Mouse (Mus musculus) adrenal gland, adult 2 months (tissue): ENCODE results near the gene Gm48552. TPM values are rescaled to one million over a fixed set of nuclear protein-coding genes. Genes with fewer than 3 reads are reported as not detected.

ENCODE experiments used
- DNase-seq: peaks from one replicate; pipeline ENCODE4 v3.0.0; 2021
- polyA plus RNA-seq: library from polyadenylated mRNA; depleted of rRNA; stranded (reverse); fragments of >200 nt; gene quantifications from 2 replicates; pipeline ENCODE4 v1.2.3, GENCODE M21; 2012
- total RNA-seq, 2 experiments: library from RNA; stranded (reverse); gene quantifications; 2 replicates each; pipeline ENCODE4 v1.2.3; 2021

Gm48552 gene
- total and polyA plus RNA-seq, 3 experiments, result 1.4 to 4.4 TPM; not detected in 1

DNA sequence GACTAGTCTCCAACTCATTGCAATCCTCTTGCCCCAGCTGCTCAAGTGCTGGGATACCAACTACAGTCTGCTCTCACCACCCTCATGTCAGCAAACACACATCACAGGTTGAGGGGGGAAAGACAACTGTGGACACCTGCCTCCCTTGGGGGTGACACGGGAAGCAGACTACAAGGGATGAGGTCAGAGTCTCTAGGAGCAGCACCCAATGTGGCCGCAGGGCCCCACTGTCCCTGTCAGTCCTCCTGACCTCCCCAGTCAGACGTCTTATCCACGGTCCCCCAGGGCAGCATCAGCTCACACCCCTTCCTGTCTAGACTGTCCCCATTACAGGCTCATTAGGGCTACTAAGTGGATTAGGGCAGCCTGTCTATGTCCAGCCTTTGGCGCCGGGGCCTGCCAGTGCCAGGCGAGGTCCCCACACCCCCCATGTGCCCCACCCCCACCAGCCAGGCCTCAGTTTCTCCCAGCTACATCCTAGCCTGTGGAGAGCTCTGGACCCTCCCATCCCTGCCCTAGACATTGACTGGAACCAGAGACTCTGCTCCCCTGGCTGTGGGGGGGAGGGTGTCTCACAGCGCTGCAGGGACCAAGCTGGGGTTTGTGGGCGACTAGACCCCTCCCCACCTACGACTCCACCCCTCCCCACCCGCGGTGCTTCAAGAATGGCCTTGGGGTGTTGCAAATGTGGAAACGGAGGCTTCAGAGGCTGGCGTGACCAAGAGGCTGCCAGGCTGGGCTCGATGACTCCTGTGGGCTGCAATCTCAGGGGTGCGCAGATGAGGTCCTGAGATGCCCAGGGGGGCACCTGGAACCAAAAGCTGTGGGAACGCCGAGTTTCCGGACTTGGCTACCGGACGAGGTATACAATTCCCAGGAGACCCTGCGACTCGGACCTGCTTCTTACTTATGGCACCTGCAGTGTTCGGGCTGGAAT, 18.0 kb downstream of the Gm48552 start:
- peak; percentile 30 for DNase-seq

DNA sequence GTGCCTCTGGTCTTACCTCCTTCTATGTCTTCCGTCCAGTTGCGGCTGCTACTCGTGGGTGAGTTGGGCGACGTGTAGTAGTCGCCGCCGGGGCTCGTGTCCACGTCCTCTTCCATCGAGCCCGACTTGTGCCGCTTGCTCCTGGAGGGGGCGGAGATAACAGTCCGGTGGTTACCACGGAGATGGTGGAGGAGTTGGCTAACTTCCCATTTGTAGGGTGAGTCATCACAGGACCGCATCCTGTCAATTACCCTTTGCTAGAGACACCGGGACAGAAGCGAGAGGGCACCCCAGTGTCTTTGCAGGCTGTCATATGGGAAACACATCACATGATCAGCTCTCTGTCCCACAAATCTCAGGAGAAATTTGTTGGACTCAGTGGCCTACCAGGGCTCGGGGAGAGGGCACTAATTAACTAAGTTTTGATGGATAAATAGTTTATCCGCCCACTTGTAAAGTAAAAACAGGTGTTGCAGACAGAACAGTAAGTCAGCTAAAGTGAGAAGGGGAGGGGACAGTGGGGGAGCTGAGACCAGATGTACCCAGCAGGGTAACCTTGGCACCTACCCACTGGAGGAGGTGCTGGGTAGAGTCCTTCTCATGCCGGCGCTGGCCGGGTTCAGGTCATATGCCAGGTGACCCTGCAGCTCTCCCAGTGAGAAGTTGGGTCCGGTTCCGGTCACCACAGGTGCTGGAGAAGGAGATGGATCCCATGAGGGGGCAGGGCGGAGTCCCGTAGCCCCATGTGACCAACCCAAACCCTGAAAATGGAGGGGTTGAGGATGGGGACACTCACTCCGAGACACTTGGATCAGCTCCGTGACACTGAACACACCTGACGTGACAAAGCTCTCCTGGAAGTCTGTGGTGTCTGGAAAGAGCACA, 19.0 kb downstream of the Gm48552 start:
- peak; percentile 95 for DNase-seq

DNA sequence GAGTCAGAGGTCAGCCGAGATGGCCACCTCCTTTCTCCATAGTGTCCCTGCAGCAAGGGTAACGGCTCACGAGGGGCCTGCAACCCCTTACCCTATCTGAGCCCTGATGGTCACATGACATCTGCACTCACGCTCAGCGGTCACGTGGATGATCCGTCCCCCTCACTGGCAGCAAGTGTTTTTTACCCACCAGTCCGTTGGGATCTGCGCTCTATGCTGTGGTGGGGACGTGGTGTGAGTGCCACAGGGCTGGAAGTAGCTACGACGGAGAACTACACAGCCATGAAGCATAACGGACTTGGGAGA, 19.6 kb downstream of the Gm48552 start:
- no peak for DNase-seq

DNA sequence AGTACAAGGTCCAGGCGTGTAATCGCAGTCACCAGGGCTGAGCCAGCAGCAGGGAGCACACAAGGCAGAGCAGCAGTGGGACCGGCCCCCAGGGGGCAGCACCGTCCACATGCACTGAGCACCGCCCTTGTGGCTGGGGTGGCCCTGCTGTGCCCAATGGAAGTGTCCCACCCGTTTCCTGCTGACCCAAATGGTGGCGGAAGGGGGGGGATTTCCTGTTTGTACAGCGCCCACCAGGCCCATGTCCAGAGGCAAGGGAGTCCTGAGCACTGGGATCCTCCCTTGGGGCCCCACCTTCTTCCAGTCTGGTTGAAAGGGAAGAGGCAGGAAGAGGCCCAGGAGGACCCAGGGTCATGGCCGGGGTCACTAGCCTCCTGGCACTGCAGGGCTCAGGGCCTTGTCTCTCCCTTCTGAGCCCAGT, 20.1 kb downstream of the Gm48552 start:
- peak; percentile 91 for DNase-seq

DNA sequence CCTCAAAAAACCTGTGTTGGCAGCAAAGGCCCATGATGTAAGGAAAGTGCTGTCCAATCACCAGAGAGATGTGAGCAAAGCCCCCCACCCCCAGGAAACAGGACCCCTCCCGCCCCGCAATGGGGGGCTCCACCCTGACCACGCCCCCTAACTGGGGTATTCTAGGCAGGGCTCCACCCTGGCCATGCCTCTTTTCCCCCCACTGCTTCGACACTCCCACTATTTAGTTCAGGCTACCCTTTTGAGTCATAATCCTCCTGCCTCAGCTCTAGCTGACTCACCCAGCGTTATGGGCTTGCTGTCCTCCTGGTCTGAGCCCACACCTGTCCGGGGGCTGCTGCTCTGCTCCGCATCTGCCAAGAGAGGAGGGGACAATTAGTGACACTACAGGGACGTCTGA, 20.5 kb downstream of the Gm48552 start:
- no peak for DNase-seq

DNA sequence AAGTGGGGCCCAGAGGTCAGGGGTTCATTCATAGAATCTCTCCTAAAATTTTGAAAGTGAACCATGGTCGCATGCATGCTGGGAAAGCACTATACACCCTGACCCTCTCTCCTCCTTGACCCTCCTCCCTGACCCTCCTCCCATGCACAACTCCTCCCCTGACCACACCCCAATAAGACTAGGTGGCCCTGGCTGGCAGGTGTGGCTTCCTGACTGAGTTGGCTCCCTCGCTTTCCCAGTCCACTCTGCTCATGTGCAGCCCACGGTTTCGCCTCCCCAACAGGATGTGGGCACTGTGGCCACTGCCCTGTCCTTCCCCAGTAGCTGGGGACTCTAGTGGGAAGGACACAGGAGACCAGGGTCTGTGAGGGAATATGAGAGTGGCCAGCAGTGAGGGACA, 21.5 kb downstream of the Gm48552 start:
- peak; percentile 39 for DNase-seq

DNA sequence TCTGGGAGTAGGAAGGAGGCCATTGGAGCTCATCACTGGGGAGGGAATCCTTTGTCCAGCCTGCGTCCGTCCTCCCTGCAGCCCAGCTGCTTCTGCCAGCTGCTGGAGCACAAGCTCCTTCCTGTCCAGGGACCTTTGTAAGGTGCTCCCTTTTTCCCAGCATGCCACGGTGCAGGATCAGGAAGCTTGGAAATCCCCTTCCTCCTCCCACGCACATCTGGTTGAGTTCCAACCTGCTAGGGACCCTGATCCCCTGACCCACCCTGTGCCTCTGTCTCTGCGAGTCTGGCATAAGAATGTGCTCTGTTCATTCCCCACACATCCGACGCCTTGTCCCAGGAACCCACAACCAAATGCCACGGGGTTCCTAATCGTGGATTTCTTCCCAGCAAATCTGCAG, 22.2 kb downstream of the Gm48552 start:
- DNase-seq, result peak; percentile 70

DNA sequence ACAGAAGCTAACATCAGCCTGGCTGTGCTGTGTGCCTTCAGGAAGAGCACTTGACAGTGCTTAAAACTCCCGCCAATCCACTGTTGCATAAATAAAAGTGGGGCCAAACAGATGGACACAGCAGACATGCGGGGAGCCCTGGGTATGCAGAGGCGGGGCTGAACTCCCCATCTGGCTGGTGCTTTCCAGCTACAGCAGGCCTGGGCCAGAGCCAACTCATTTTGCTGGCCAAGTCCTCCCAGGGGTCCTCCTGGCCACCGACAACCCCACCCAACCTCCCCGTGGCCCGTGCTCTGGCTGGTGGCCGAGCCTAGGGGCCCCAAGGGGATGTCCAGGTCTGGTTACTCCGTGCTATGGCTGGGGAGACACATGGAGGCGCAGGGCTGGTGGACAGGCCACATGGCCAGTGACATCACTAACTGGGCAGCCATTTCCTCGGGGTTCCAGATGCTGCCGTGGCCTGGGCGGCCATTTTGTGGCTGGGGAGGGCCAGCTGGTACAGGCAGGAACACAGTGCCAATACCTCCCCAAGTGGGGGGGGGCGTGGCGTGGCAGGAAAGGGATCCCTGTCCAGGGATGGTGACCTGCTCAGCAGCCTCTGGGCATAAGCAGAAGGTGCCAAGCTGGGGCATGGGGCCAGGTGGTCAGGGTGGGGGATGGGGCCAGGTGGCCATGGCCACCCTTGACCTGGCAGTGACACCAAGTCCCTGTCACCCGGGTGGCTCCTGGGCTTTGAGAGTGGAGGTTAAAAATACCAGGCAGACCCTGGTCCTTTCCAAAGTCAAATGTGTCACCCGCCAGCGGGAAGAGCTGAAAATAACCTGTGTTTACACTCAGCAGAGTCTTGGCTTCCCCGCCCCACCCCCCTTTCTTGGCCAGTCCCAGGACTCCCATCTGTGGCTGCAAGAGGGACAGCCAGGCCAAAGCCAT, 22.9 kb downstream of the Gm48552 start:
- peak; percentile 85 for DNase-seq

DNA sequence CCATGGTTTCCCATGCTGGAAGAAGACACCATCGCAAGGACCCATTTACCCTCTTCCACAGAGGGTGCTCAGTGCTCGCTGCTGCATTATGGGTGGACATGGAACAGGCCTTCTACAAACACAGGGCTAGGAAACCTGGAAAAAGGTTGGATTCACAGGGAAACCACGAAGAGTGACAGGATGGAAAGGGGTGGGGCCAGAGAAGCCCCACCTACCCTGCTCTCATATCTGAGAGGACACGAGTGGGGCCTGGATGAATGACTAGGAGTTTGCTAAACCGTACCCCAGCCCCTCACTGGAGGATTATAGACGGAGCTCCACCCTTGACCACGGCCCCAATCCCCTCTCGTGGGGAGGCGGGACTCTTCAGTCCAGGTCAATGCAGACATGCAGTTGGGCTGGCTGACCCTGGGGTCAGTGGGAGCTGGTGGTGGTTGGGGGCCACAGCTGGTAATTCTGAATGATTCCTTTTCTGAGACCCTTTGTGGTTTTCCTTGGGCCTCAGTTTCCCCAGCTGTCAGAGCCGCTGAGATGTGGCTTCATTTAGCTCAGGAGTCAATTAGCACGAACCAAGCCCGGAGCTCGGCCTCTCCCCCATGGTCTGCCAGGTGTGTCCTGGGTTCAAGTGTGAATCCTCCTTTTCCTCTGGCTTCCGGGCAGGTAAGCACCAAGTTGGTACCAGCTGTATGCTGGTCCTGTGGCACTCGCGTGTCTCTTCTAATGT, 23.9 kb downstream of the Gm48552 start:
- no peak for DNase-seq

- peak; percentile 90 for DNase-seq
Observed at GRCm38 (mm10) chr10:81413310-81414261, 24.8 kb downstream of the Gm48552 start.

DNA sequence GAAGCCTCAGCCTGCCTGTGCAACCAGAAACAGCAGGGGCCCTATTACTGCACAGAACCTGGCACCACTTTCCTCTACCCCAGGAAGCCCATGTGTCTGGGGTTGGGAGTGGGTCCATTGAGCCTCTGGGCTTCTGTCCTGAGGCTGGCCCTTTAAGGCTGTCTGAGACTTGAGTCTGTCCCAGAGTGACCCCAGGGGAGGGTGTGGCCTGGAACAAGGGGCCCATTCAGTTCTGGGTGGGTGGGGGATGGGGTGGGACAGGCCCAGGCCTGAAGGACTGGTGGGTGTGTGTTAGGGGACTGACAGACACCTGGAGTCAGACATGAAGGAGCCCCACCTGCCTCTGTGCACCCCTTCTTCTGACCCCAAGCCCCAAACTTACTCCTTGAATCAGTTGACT, 25.9 kb downstream of the Gm48552 start:
- no peak for DNase-seq

DNA sequence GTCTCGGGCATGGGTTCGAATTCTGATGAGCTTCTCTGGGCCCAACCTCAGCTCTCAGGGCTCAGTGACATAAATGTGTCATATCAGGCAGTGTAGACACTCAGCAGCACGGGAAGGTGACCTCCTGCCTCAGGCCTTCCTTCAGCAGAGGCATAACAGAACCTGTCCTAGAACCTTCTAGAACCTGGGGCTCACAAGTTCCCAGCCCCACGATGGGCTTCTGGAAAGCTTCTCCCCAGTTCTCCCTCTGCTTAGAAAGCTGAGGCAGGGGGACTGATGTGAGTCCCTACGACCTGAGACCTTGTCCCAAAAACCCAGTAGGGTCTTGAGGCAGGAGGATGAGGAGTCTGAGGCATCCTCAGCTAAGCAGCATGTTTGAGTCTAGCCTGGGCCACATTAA, 26.3 kb downstream of the Gm48552 start:
- DNase-seq, result no peak

DNA sequence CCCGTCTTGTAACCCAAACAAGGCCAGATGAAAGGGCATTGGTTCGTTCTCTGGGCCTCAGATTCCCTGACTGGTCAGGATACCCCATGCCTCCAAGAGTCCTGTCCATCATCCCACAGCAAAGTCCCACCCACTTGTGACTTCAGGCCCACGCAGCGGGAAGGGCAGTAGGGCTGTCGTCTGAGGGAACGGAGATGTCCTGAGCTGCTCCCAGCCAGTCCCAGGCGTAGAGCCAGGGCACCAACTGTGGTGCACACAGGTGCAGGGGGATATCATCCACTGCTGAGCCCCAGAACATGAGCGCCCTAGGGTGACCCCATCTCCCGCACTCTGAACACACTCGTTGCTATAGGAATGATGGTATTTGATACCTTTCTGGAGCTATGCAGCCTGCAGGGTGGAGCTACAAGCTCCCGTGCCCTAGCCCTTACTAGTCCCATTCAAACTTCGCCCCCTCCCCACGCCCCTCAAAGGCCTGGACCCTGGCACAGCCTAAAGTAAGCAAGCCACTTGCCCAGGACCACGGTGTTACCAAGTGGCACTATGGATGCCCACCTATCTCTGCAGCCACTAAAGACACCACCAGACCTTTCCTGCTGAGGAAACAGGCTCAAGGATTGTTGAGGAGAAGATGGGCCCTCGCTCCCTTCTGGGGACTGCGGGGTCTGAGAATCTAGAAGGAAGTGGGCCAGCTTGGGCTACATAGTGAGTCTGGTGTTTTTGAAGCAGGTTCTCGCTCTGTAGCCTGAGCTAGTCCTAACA, 26.9 kb downstream of the Gm48552 start:
- no peak for DNase-seq

DNA sequence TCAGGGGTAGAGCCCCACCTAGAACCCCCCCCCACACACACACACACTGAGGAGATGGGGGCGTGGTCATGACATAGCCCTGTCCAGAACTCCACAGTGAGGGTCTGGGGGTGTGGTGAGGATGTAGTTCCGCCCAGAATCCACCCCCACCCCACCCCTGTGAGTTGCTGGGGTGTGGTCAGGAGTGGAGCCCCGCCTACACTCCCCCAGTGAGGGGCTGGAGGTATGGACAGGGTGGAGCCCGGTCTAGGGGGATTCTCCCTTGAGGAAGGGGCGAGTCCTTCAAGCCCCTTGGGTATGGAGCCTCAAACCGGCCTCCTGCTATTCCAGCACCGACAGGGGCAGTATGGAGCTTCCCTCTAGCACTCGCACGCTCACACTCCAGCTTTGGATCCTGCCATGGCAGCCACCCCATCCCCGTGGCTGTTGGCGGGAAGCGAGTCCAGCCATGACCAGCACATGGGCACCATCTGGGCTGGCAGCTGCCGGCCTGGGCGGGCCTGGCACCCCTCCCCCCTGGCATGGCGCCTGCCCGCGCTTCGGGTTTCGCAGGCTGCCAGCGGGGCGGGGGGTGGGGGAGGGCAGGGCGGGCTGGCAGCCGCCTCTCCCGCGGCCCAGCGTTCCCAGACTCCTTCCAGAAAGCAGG, 27.9 kb downstream of the Gm48552 start:
- DNase-seq, result peak; percentile 88

DNA sequence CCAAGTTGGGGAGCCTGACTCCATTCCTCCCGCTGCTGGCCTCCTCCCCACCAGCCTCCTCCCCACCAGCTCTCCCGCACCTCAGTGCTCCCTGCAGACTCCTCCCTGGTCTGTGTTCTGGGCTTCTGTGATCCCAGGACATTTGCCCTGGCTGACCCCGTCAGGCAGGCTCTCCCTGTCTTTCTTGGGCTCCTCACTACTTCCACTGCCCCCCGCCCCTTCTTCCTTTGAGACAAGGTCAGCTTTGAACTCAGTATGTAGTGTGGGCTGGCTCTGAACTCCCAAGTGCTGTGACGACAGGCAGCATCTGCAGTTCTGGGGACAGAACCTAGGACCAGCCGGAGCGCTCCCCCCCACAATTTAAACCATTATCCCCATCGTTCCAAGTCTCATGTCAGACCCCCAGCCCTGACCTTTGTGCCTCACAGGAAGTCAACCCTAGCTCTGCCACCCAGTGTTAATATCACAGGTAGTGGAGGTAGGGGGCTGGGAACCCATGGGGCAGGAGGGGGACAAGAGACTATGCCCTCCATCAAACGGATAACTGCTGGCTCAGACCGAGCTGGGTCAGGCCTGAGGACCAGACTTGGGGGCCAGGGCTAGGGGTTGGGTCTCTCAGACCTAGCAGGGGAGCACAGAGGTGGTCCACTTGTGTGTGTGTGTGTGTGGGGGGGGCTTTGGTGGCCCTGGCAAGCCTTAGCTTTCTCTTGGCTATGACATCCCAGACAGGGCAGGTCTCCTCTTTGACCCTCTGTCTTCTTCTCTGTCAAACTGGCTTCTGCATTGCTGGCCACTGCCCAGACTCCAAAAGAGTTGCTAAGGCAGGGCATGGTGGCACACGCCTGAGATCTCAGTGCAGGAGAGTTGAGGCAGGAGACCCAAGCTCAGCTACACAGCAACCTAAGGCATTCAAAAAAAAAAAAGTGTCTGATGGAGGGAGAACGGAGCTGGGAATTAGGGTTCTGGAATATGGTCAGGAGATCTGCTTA, 28.7 kb downstream of the Gm48552 start:
- peak; percentile 53 for DNase-seq

- peak; percentile 4 for DNase-seq
Observed at GRCm38 (mm10) chr10:81418216-81419070, 29.6 kb downstream of the Gm48552 start.
